Mouse (Mus musculus): ENCODE measurements around the gene Cetn4.

DNA sequence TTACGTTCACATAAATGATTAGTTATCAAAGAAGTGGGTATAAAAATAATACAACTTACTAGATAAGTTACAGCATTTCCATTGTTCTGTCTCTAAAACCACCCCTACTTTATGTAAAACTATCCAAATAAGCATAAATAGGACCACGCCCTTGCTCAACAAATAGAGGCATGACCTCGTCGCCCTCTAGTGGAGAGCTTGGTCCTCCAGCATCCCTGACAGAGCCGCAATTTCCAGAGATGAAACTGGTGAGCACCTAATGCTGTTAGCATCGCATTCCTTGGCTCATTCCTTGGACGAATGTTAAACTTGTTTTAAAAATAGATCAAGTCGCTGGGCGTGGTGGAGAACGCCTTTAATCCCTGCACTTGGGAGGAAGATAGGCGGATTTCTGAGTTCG is 9.8 kb downstream of the Cetn4 start:
- peak; percentile 81 for TF ChIP-seq CTCF (IDR thresholded peaks at IDR 0.05)
- TF ChIP-seq POLR2A (IDR thresholded peaks at IDR 0.05; ENCODE audit: insufficient read depth, low read depth, low read length) = no peak

Measured in heart, adult 2 months (tissue).